Mouse (Mus musculus): ENCODE data around the gene Kbtbd2.

DNA sequence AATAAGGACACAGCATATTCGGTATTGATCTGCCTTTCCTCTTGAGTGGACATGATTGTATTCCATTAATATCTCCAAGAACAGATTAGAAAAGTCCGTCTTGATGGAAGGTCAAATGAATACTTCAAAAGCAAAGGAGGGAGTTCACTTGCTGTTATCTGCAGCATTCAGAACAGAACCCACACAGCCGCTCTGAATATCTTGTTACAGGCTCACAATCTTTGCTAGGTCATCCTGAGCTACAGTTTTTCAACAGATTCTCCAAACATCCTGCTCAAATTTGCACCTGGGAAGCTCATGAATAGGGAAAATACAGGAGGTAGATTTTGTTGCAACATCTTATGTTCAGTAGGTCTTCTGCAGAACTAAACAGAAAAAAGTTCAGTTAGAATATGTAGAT lies 8.3 kb downstream of the Kbtbd2 start:
- TF ChIP-seq FLI1 (IDR thresholded peaks at IDR 0.05; ENCODE audit: low read length) (no peak), GATA1 (IDR thresholded peaks at IDR 0.05; ENCODE audit: borderline replicate concordance, low read length) (no peak)
